Mouse (Mus musculus) myocyte (in vitro differentiated cells): ENCODE measurements around the gene Tada1.

Experiments used
- CEBPB ChIP-seq: IDR thresholded peaks from 2 replicates; pipeline ENCODE4 v1.6.1; 2011; ENCODE audit warnings: mild to moderate bottlenecking, moderate library complexity; ENCODE audit not compliant: poor library complexity, insufficient read depth, severe bottlenecking
- MAX ChIP-seq: IDR thresholded peaks from one replicate; pipeline ENCODE4 v1.6.1; 2011; ENCODE audit warnings: low read depth, mild to moderate bottlenecking, control low read depth
- MYOG ChIP-seq, 3 experiments: IDR thresholded peaks; one replicate each; pipeline ENCODE4 v1.6.1; 2011; ENCODE audit warnings: control low read depth in 2 of 3, low read depth in 2 of 3, mild to moderate bottlenecking in 2 of 3; ENCODE audit not compliant: insufficient read length in 2 of 3, control insufficient read depth in 1 of 3, insufficient read depth in 1 of 3
- POLR2A ChIP-seq: IDR thresholded peaks from one replicate; pipeline ENCODE4 v1.6.1; 2011; ENCODE audit warnings: low read depth, mild to moderate bottlenecking, control low read depth, moderate library complexity; ENCODE audit not compliant: insufficient read length
- USF1 ChIP-seq: IDR thresholded peaks from one replicate; pipeline ENCODE4 v1.6.1; 2011; ENCODE audit warnings: low read depth, mild to moderate bottlenecking, control low read depth, moderate library complexity

GRCm38 (mm10) chr1:166360896-166361295 is 18.0 kb upstream of the Tada1 start:
- no peak for TF ChIP-seq MYOG (IDR thresholded peaks at IDR 0.05; ENCODE audit: control insufficient read depth in 1 of 3, insufficient read depth in 1 of 3, insufficient read length in 2 of 3, low read depth in 2 of 3)
- TF ChIP-seq POLR2A, result no peak
- TF ChIP-seq USF1, result no peak
- TF ChIP-seq CEBPB, result no peak
- TF ChIP-seq MAX, result no peak
